Mouse (Mus musculus) liver, embryonic 12.5 days (tissue): ENCODE results near the gene Adamtsl4. TPM values are rescaled to one million over a fixed set of nuclear protein-coding genes. Genes with fewer than 3 reads are reported as not detected.
A peak's percentile ranks its signal among the peaks of the same experiment; 100 is the strongest.
"Not testable (repeated sequence)": the region's sequence is repeated elsewhere in the genome, so short reads cannot be mapped to it uniquely, and the experiment has no call there.

Experiments used
- ATAC-seq: fragments of 200-750 bp; cut with Nextera tagmentation; 2 replicates; pipeline ENCODE4 v1.8.0; 2017; ENCODE audit warnings: moderate number of reproducible peaks, mild to moderate bottlenecking, moderate library complexity
- H3K27ac ChIP-seq: fragments of 300-500 bp; sonication (generic); 2 replicates; pipeline ENCODE4 v1.5.1; 2016; ENCODE audit warnings: mild to moderate bottlenecking
- H3K27me3 ChIP-seq: fragments of 300-500 bp; sonication (generic); replicated peaks from 2 replicates; pipeline ENCODE4 v1.6.1; 2016; ENCODE audit warnings: mild to moderate bottlenecking, moderate library complexity
- H3K36me3 ChIP-seq: fragments of 300-500 bp; sonication (generic); 2 replicates; pipeline ENCODE4 v1.6.1; 2016; ENCODE audit warnings: mild to moderate bottlenecking, moderate library complexity
- H3K4me1 ChIP-seq: fragments of 300-500 bp; sonication (generic); 2 replicates; pipeline ENCODE4 v1.6.1; 2016
- H3K4me2 ChIP-seq: fragments of 300-500 bp; sonication (generic); 2 replicates; pipeline ENCODE4 v1.6.1; 2016; ENCODE audit warnings: mild to moderate bottlenecking, moderate library complexity
- H3K4me3 ChIP-seq: fragments of 300-500 bp; sonication (generic); 2 replicates; pipeline ENCODE4 v1.5.1; 2016; ENCODE audit warnings: mild to moderate bottlenecking, moderate library complexity
- H3K9ac ChIP-seq: fragments of 300-500 bp; sonication (generic); 2 replicates; pipeline ENCODE4 v1.6.1; 2016; ENCODE audit warnings: mild to moderate bottlenecking, moderate library complexity
- H3K9me3 ChIP-seq: fragments of 300-500 bp; sonication (generic); replicated peaks from 2 replicates; pipeline ENCODE4 v1.6.1; 2016; ENCODE audit warnings: mild to moderate bottlenecking, moderate library complexity
- WGBS: fragments of 180-500 bp; shearing (Covaris S2); methylation state at CpG from one replicate; pipeline ENCODE4 v1.1.7; 2016; ENCODE audit not compliant: insufficient replicate concordance; 5-methylcytosine and 5-hydroxymethylcytosine counted together
- polyA plus RNA-seq: library from polyadenylated mRNA; unstranded; fragments of >200 nt; fragmentation: Nextera tagmentation; extraction: Ambion mirVana; gene quantifications from 2 replicates; pipeline ENCODE4 v1.2.1, GENCODE M21; 2016

Gene Adamtsl4
- polyA plus RNA-seq, 1 experiment from 2014 or later, result 0.35 TPM

- Histone ChIP-seq H3K4me3 (no peak overlapping the region), H3K36me3 (peaks cover 7% of the 10 kb centered on the region), H3K4me2 (no peak overlapping the region), H3K27me3 (no peaks in the 10 kb centered on the region), H3K9ac (no peak overlapping the region), H3K4me1 (peaks cover 59% of the 10 kb centered on the region), H3K27ac (peak overlapping the region; percentile 30; the same call in 1 of the 2 replicates), H3K9me3 (no peaks in the 10 kb centered on the region)
- no peak for ATAC-seq
- WGBS, result 81% methylated on average over 5 of the region's 5 CpGs
Observed at GRCm38 (mm10) chr3:95655437-95655836, 32.3 kb downstream of the Adamtsl4 start.

DNA sequence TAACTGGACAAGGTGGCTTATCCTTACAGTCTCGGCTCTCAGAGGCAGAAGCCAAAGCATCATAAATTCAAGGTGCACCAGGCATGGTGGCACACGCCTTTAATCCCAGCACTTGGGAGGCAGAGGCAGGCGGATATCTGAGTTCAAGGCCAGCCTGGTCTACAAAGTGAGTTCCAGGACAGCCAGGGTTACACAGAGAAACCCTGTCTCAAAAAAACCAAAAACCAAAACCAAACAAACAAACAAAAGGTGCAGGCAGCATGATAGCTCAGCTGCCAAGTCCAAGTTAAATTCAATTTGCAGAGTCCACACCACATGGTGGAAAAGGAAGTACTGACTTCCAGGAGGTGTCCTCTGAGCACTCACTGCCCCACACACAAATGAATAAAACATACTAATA is 33.3 kb downstream of the Adamtsl4 start:
- H3K27ac ChIP-seq, H3K9ac ChIP-seq, H3K27me3 ChIP-seq, H3K9me3 ChIP-seq, H3K36me3 ChIP-seq, H3K4me2 ChIP-seq, ATAC-seq, H3K4me3 ChIP-seq: not testable (repeated sequence)
- whole genome bisulfite sequencing, result 79% methylated on average over 3 of the region's 3 CpGs
- peaks cover 60% of the 10 kb centered on the region for H3K4me1 ChIP-seq

DNA sequence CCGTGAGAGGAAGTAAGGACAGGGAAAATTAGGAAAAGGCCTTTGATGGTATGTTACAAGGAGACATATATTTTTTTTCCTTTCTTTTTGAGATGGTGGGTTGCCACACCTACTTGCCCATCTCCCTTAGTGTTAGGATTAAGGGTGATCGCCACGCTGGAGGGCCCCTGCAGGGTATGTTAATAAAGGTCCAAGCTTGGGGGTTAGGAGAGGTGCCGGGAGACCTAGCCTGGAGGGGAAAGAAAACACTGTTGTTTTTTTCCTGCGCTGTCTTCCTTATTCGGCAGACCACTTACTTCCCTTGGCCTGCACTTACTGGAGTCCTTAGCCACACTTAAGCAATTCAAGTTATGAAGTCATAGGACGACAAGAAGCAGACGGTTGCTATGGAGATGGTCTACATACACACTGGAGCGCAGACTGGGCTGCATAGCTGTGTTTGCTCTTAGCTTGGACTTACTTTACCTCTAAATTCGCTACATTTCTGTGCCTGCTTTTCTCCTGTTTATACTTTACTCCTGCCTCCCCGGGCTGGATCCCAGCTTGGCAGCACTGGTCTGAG is 34.2 kb downstream of the Adamtsl4 start:
- Histone ChIP-seq H3K4me3 (no peak overlapping the region), H3K27me3 (no peaks in the 10 kb centered on the region), H3K9me3 (no peaks in the 10 kb centered on the region), H3K27ac (peak overlapping the region; percentile 41; the same call in 1 of the 2 replicates), H3K4me1 (peaks cover 60% of the 10 kb centered on the region), H3K36me3 (no peaks in the 10 kb centered on the region), H3K4me2 (no peak overlapping the region), H3K9ac (no peak overlapping the region)
- WGBS, result 39% methylated on average over 11 of the region's 11 CpGs
- no peak for ATAC-seq

GRCm38 (mm10) chr3:95652871-95653270 is 34.8 kb downstream of the Adamtsl4 start:
- H3K4me1 ChIP-seq, result peaks cover 57% of the 10 kb centered on the region
- no peak overlapping the region for H3K9ac ChIP-seq
- 63% methylated on average over 6 of the region's 6 CpGs for WGBS
- no peaks in the 10 kb centered on the region for H3K27me3 ChIP-seq
- no peak overlapping the region for H3K4me3 ChIP-seq
- no peak for ATAC-seq
- 0 out of 2 replicates have a peak overlapping the region, but pooled peaks have one; percentile 4 for H3K27ac ChIP-seq
- no peaks in the 10 kb centered on the region for H3K9me3 ChIP-seq
- H3K36me3 ChIP-seq, result no peaks in the 10 kb centered on the region
- no peak overlapping the region for H3K4me2 ChIP-seq

GRCm38 (mm10) chr3:95652204-95652811 is 35.4 kb downstream of the Adamtsl4 start:
- Histone ChIP-seq H3K4me3 (no peak overlapping the region), H3K9me3 (no peaks in the 10 kb centered on the region), H3K27me3 (no peaks in the 10 kb centered on the region), H3K36me3 (no peaks in the 10 kb centered on the region), H3K4me2 (no peak overlapping the region), H3K4me1 (peaks cover 52% of the 10 kb centered on the region), H3K27ac (no peak overlapping the region), H3K9ac (no peak overlapping the region)
- 60% methylated on average over 7 of the region's 7 CpGs for WGBS
- ATAC-seq, result no peak

GRCm38 (mm10) chr3:95651391-95652203 is 36.1 kb downstream of the Adamtsl4 start:
- no peak for ATAC-seq
- Histone ChIP-seq H3K9me3 (no peaks in the 10 kb centered on the region), H3K27ac (peak overlapping the region; percentile 70; the same call in 1 of the 2 replicates), H3K4me1 (peaks cover 46% of the 10 kb centered on the region), H3K36me3 (no peaks in the 10 kb centered on the region), H3K4me2 (no peak overlapping the region), H3K4me3 (no peak overlapping the region), H3K27me3 (no peaks in the 10 kb centered on the region), H3K9ac (no peak overlapping the region)
- WGBS, result 74% methylated on average over 16 of the region's 16 CpGs

DNA sequence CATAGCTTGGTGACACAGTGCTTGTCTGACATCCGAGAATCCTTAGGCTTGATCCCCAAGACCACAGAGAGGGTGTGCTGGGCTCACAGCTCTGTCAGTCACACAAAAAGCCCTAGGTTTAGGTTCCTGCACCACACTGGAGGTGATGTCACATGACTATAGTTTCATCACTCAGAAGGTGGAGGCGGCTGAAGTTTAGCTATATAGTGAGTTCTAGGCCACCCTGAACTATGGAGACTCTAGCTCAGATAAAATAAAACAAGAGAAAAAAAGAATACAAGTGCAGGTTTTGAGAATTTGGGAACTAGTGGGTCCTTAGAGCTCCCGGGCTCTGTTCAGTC is 36.7 kb downstream of the Adamtsl4 start:
- ATAC-seq, result no peak
- WGBS, result 67% methylated on average over 3 of the region's 3 CpGs
- H3K9ac ChIP-seq, result 0 out of 2 replicates have a peak overlapping the region, but pooled peaks have one; percentile 9
- H3K4me2 ChIP-seq, result no peak overlapping the region
- H3K9me3 ChIP-seq, result no peaks in the 10 kb centered on the region
- H3K27me3 ChIP-seq, result no peaks in the 10 kb centered on the region
- H3K36me3 ChIP-seq, result no peaks in the 10 kb centered on the region
- H3K27ac ChIP-seq, result peak overlapping the region; percentile 70
- peaks cover 51% of the 10 kb centered on the region for H3K4me1 ChIP-seq
- H3K4me3 ChIP-seq, result no peak overlapping the region

GRCm38 (mm10) chr3:95650276-95651032 is 37.3 kb downstream of the Adamtsl4 start:
- no peaks in the 10 kb centered on the region for H3K36me3 ChIP-seq
- no peak for ATAC-seq

GRCm38 (mm10) chr3:95648016-95648415 is 39.7 kb downstream of the Adamtsl4 start:
- 82% methylated on average over 5 of the region's 5 CpGs for WGBS
- H3K9ac ChIP-seq, result no peak overlapping the region
- H3K27ac ChIP-seq, result no peak overlapping the region
- ATAC-seq, result no peak
- peaks cover 56% of the 10 kb centered on the region for H3K4me1 ChIP-seq
- no peaks in the 10 kb centered on the region for H3K36me3 ChIP-seq
- H3K9me3 ChIP-seq, result no peaks in the 10 kb centered on the region
- H3K4me3 ChIP-seq, result no peak overlapping the region
- no peaks in the 10 kb centered on the region for H3K27me3 ChIP-seq
- H3K4me2 ChIP-seq, result no peak overlapping the region

More at GRCm38 (mm10) chr3:95650276-95651032, 37.3 kb downstream of the Adamtsl4 start:
- H3K27me3 ChIP-seq, result no peaks in the 10 kb centered on the region
- no peak overlapping the region for H3K4me3 ChIP-seq
- peak overlapping the region; percentile 71 for H3K27ac ChIP-seq
- H3K9ac ChIP-seq, result 0 out of 2 replicates have a peak overlapping the region, but pooled peaks have one; percentile 9
- H3K4me2 ChIP-seq, result no peak overlapping the region
- WGBS, result 55% methylated on average over 6 of the region's 6 CpGs
- H3K9me3 ChIP-seq, result no peaks in the 10 kb centered on the region
- H3K4me1 ChIP-seq, result peaks cover 54% of the 10 kb centered on the region

DNA sequence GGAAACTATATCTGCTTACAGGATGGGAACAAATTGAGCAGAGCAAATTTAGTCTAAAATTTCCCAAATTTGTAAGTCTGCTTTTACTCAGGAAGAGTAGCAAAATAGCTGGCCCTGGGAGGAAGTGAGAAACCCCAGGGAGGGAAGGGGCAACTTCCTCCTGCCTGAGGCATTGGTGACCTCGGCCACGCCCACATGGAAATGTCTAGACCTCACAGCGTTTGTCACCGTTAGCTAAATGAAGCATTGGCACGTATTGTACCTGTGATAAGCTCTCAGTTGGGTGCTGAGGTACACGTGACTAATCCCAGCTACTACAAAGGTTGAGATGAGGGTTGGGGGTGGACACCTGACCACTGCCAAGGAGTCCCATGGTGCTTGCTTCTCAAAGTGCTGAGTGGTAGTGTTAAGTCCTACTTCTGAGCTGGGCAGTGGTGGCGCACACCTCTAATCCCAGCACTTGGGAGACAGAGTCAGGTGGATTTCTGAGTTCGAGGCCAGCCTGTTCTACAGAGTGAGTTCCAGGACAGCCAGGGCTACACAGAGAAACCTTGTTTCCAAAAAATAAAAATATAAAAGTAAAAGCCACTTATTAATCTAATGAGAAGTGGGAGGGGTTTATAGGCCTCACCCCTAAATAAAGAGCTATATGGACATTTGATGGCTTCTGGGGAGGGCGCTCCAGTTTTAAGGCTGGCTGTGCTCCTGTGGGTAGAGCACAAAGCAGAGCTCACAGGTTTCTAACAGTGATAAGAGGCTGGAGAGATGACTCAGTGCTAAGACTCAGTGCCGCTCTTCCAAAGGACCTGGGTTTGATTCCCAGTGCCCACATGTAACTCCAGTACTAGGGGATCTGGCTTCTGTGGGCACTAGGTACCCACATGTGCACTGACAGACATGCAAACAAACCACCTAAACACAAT is 42.1 kb downstream of the Adamtsl4 start:
- Histone ChIP-seq H3K36me3 (0 out of 2 replicates have a peak, but pooled peaks cover 3% of the 10 kb centered on the region), H3K4me3 (no peak overlapping the region), H3K9ac (no peak overlapping the region), H3K27ac (peak overlapping the region; percentile 73), H3K4me2 (no peak overlapping the region), H3K9me3 (no peaks in the 10 kb centered on the region), H3K27me3 (no peaks in the 10 kb centered on the region), H3K4me1 (peaks cover 51% of the 10 kb centered on the region)
- peak; percentile 59 for ATAC-seq
- 33% methylated on average over 10 of the region's 10 CpGs for WGBS

- Histone ChIP-seq H3K27ac (peak overlapping the region; percentile 65; the same call in 1 of the 2 replicates), H3K27me3 (no peaks in the 10 kb centered on the region), H3K9me3 (no peaks in the 10 kb centered on the region), H3K4me1 (peaks cover 60% of the 10 kb centered on the region), H3K9ac (no peak overlapping the region), H3K4me3 (no peak overlapping the region), H3K4me2 (no peak overlapping the region), H3K36me3 (peaks cover 27% of the 10 kb centered on the region)
- ATAC-seq, result peak; percentile 72
- WGBS, result 41% methylated on average over 7 of the region's 7 CpGs
Observed at GRCm38 (mm10) chr3:95643097-95643496, 44.6 kb downstream of the Adamtsl4 start.
